18 mouse cellular contexts compared by ENCODE assay signal in genomic region chr9:53849864-53850263, GRCm38 (mm10). TPM values are rescaled to one million over a fixed set of nuclear protein-coding genes. Genes with fewer than 3 reads are reported as not detected.
DNase-seq lines count a peak whose midpoint lies in the region; ATAC-seq and TF ChIP-seq lines count a peak whose summit lies in the region.
"Had no signal": no experiment of that assay in that cellular context is flagged by ENCODE, and none has a peak within 500 bp of the region (broad histone marks: within the 10 kb centered on the region; RNA-seq: fewer than 3 reads in every experiment).

Sln (plus strand) TSS chr9:53850164.

- no peak within 1 kb of the TSS for H3K4me2 ChIP-seq in forebrain, embryonic 13.5 days
- no peak within 1 kb of the TSS for H3K4me2 ChIP-seq in forebrain, embryonic 12.5 days
- H3K4me2 ChIP-seq in liver, embryonic 15.5 days = no peak within 1 kb of the TSS
- H3K4me2 ChIP-seq in liver, embryonic 12.5 days = no peak within 1 kb of the TSS
- no peak within 1 kb of the TSS for H3K4me2 ChIP-seq in forebrain, postnatal 0 days (ENCODE audit: low read depth)
- H3K4me2 ChIP-seq: hindbrain, embryonic 13.5 days; midbrain, embryonic 15.5 days had no signal

- H3K27me3 ChIP-seq in forebrain, embryonic 13.5 days = no peaks in the 10 kb centered on the region
- H3K27me3 ChIP-seq in forebrain, embryonic 12.5 days = no peaks in the 10 kb centered on the region
- no peaks in the 10 kb centered on the region for H3K27me3 ChIP-seq in liver, embryonic 15.5 days
- no peaks in the 10 kb centered on the region for H3K27me3 ChIP-seq in liver, embryonic 12.5 days (replicated peaks)
- H3K27me3 ChIP-seq in forebrain, postnatal 0 days (ENCODE audit: insufficient read depth, low read length) = no peaks in the 10 kb centered on the region
- H3K27me3 ChIP-seq: hindbrain, embryonic 13.5 days; midbrain, embryonic 15.5 days had no signal

- H3K9me3 ChIP-seq in forebrain, embryonic 13.5 days (replicated peaks) = no peaks in the 10 kb centered on the region
- no peaks in the 10 kb centered on the region for H3K9me3 ChIP-seq in forebrain, embryonic 12.5 days
- no peaks in the 10 kb centered on the region for H3K9me3 ChIP-seq in liver, embryonic 15.5 days (replicated peaks)
- H3K9me3 ChIP-seq in liver, embryonic 12.5 days (replicated peaks) = no peaks in the 10 kb centered on the region
- no peaks in the 10 kb centered on the region for H3K9me3 ChIP-seq in forebrain, postnatal 0 days (ENCODE audit: low read length)
- H3K9me3 ChIP-seq: hindbrain, embryonic 13.5 days; midbrain, embryonic 15.5 days had no signal

- 83% methylated on average over 4 of the region's 4 CpGs for WGBS in forebrain, embryonic 13.5 days
- 89% methylated on average over 4 of the region's 4 CpGs for WGBS in forebrain, embryonic 12.5 days
- WGBS in liver, embryonic 15.5 days (ENCODE audit: insufficient replicate concordance) = 63% methylated on average over 4 of the region's 4 CpGs
- WGBS in liver, embryonic 12.5 days (ENCODE audit: insufficient replicate concordance) = 73% methylated on average over 4 of the region's 4 CpGs
- 76% methylated on average over 4 of the region's 4 CpGs for whole genome bisulfite sequencing in forebrain, postnatal 0 days

- intact Hi-C loops in heart, postnatal 25 days (cut with DNase I) = no loop called here

- H3K4me1 ChIP-seq in forebrain, embryonic 13.5 days = 0 out of 2 replicates have a peak, but pooled peaks cover 7% of the 10 kb centered on the region
- no peaks in the 10 kb centered on the region for H3K4me1 ChIP-seq in forebrain, embryonic 12.5 days
- H3K4me1 ChIP-seq in liver, embryonic 15.5 days (replicated peaks) = no peaks in the 10 kb centered on the region
- no peaks in the 10 kb centered on the region for H3K4me1 ChIP-seq in liver, embryonic 12.5 days
- no peaks in the 10 kb centered on the region for H3K4me1 ChIP-seq in forebrain, postnatal 0 days (ENCODE audit: insufficient read depth)
- H3K4me1 ChIP-seq: hindbrain, embryonic 13.5 days; midbrain, embryonic 15.5 days had no signal

- no peak for DNase-seq in forebrain, postnatal 0 days
- DNase-seq in heart, postnatal 25 days (ENCODE audit: low spot score) = no peak
- no peak for DNase-seq in cerebellum, adult 11-12 months
- no peak for DNase-seq in adrenal gland, postnatal 4 days (ENCODE audit: low spot score in 2 of 2)
- DNase-seq: cerebellum, adult 2 months; kidney, adult 11 months; kidney, postnatal 25 days; lung, postnatal 36 days; thymus, postnatal 36 days had no signal

- ATAC-seq in forebrain, embryonic 13.5 days = no peak
- ATAC-seq in forebrain, embryonic 12.5 days (ENCODE audit: low FRiP score) = no peak
- ATAC-seq in liver, embryonic 15.5 days (ENCODE audit: insufficient read depth) = no peak
- ATAC-seq in liver, embryonic 12.5 days = no peak
- no peak for ATAC-seq in forebrain, postnatal 0 days
- ATAC-seq: midbrain, embryonic 15.5 days had no signal

- no peak for TF ChIP-seq CTCF in forebrain, postnatal 0 days (IDR thresholded peaks at IDR 0.05; ENCODE audit: low read depth)

- H3K27ac ChIP-seq in forebrain, embryonic 13.5 days = peak within 1 kb of the TSS; percentile 78
- no peak within 1 kb of the TSS for H3K27ac ChIP-seq in forebrain, embryonic 12.5 days
- no peak within 1 kb of the TSS for H3K27ac ChIP-seq in liver, embryonic 15.5 days (replicated peaks)
- H3K27ac ChIP-seq in liver, embryonic 12.5 days = no peak within 1 kb of the TSS
- peak within 1 kb of the TSS; percentile 57 for H3K27ac ChIP-seq in forebrain, postnatal 0 days (ENCODE audit: low read depth, low read length)
- H3K27ac ChIP-seq: hindbrain, embryonic 13.5 days; midbrain, embryonic 15.5 days had no signal

- H3K4me3 ChIP-seq in forebrain, embryonic 13.5 days = no peak within 1 kb of the TSS
- H3K4me3 ChIP-seq in forebrain, embryonic 12.5 days (replicated peaks) = no peak within 1 kb of the TSS
- H3K4me3 ChIP-seq in liver, embryonic 15.5 days (replicated peaks) = no peak within 1 kb of the TSS
- H3K4me3 ChIP-seq in liver, embryonic 12.5 days = no peak within 1 kb of the TSS
- H3K4me3 ChIP-seq in forebrain, postnatal 0 days (ENCODE audit: low read depth, low read length) = no peak within 1 kb of the TSS
- H3K4me3 ChIP-seq: erythroblast, embryonic 14.5 days; hindbrain, embryonic 13.5 days; midbrain, embryonic 15.5 days had no signal

- no peaks in the 10 kb centered on the region for H3K36me3 ChIP-seq in forebrain, embryonic 13.5 days (ENCODE audit: poor library complexity, severe bottlenecking)
- no peaks in the 10 kb centered on the region for H3K36me3 ChIP-seq in forebrain, embryonic 12.5 days (replicated peaks)
- no peaks in the 10 kb centered on the region for H3K36me3 ChIP-seq in liver, embryonic 15.5 days (replicated peaks)
- no peaks in the 10 kb centered on the region for H3K36me3 ChIP-seq in liver, embryonic 12.5 days
- H3K36me3 ChIP-seq in forebrain, postnatal 0 days (ENCODE audit: insufficient read depth) = no peaks in the 10 kb centered on the region
- H3K36me3 ChIP-seq: hindbrain, embryonic 13.5 days; midbrain, embryonic 15.5 days had no signal

- no peak within 1 kb of the TSS for H3K9ac ChIP-seq in forebrain, embryonic 13.5 days
- H3K9ac ChIP-seq in forebrain, embryonic 12.5 days = no peak within 1 kb of the TSS
- no peak within 1 kb of the TSS for H3K9ac ChIP-seq in liver, embryonic 15.5 days
- no peak within 1 kb of the TSS for H3K9ac ChIP-seq in liver, embryonic 12.5 days
- no peak within 1 kb of the TSS for H3K9ac ChIP-seq in forebrain, postnatal 0 days
- H3K9ac ChIP-seq: hindbrain, embryonic 13.5 days; midbrain, embryonic 15.5 days had no signal

RNA-seq across cellular contexts. Expression of gene Sln, which starts in this region (rescaled TPM):
- 0.44 and 0.94 TPM in 2 replicates for polyA plus RNA-seq in forebrain, embryonic 13.5 days (2015; fragmentation: Nextera tagmentation; extraction: Ambion mirVana)
- polyA plus RNA-seq in forebrain, embryonic 12.5 days (2016; fragmentation: Nextera tagmentation; extraction: Ambion mirVana) = 0.42 TPM in 1 of 2 replicates, not detected in the other
- polyA plus RNA-seq in liver, embryonic 15.5 days (2015; fragmentation: Nextera tagmentation; extraction: Ambion mirVana) = 6.8 and 12.8 TPM in 2 replicates
- 0.15 and 0.49 TPM in 2 replicates for polyA plus RNA-seq in liver, embryonic 12.5 days (2016; fragmentation: Nextera tagmentation; extraction: Ambion mirVana)
- not detected in 2 replicates for total RNA-seq in forebrain, postnatal 0 days (2014; rRNA removed)
- polyA plus RNA-seq in forebrain, postnatal 0 days (2015; fragmentation: Nextera tagmentation; extraction: Ambion mirVana) = 0.42 TPM in 2 replicates
- 10 to 100 TPM; 76.0 to 99.3 TPM for total RNA-seq in heart, postnatal 25 days (2021)
- total RNA-seq in adrenal gland, postnatal 4 days (2021) = 1 to 10 TPM; 5.4 to 5.5 TPM
- polyA plus RNA-seq: erythroblast, embryonic 14.5 days; midbrain, embryonic 15.5 days; small intestine, adult 2 months; stomach, embryonic 14.5 days had no signal

Comparison
In these comparisons a context has a peak if more than half of its experiments do, and no peak if none do; other contexts are left out.
1. RNA of gene Sln (total RNA-seq): 76.0 to 99.3 TPM in heart, postnatal 25 days; 5.4 to 5.5 TPM in adrenal gland, postnatal 4 days and not detected in forebrain, postnatal 0 days; every median in the first group is over 10 times any median in the second.
2. H3K27ac ChIP-seq: peak in forebrain, embryonic 13.5 days (single experiment) and forebrain, postnatal 0 days (single experiment); none in forebrain, embryonic 12.5 days (single experiment), liver, embryonic 15.5 days (single experiment) and liver, embryonic 12.5 days (single experiment).